Mouse (Mus musculus) lung, adult 2 months (tissue): ENCODE data around the gene Abcb8. TPM values are rescaled to one million over a fixed set of nuclear protein-coding genes. Genes with fewer than 3 reads are reported as not detected.

ENCODE experiments used
- DNase-seq: peaks from one replicate; pipeline ENCODE4 v3.0.0; 2022
- H3K4me1 ChIP-seq: fragments of 200-500 bp; 2 replicates; pipeline ENCODE4 v1.6.1; 2011; ENCODE audit warnings: low read length; ENCODE audit not compliant: control insufficient read depth, insufficient read depth
- H3K4me3 ChIP-seq: fragments of 200-500 bp; replicated peaks from 2 replicates; pipeline ENCODE3; 2011; ENCODE audit warnings: low read depth, mild to moderate bottlenecking, control low read depth, low read length; ENCODE audit errors: extremely low read depth
- CTCF ChIP-seq: fragments of 200-500 bp; IDR thresholded peaks from 2 replicates; pipeline ENCODE4 v1.5.1; 2011; ENCODE audit warnings: mild to moderate bottlenecking, low read length, control low read depth; ENCODE audit not compliant: insufficient read depth
- POLR2A ChIP-seq: fragments of 200-500 bp; IDR thresholded peaks from 2 replicates; pipeline ENCODE4 v1.6.1; 2011; ENCODE audit warnings: low read depth, mild to moderate bottlenecking, control low read depth, low read length, borderline replicate concordance; ENCODE audit errors: extremely low read depth
- WGBS: fragments of 180-500 bp; shearing (Covaris S2); methylation state at CpG from one replicate; pipeline ENCODE4 v1.1.7; 2018; 5-methylcytosine and 5-hydroxymethylcytosine counted together
- polyA plus RNA-seq: library from polyadenylated mRNA; depleted of rRNA; stranded (reverse); fragments of >200 nt; gene quantifications from 2 replicates; pipeline ENCODE4 v1.2.3, GENCODE M21; 2012

Gene Abcb8
- polyA plus RNA-seq, 1 experiment = 38.5 TPM

- DNase-seq = no peak
- peak within 1 kb of the TSS; percentile 44 for H3K4me3 ChIP-seq
- WGBS = 2% methylated on average over 53 of the region's 53 CpGs
- TF ChIP-seq CTCF (no peak), POLR2A (no peak)
- H3K4me1 ChIP-seq = peaks cover 8% of the 10 kb centered on the region
These were observed 42.2 kb upstream of the Abcb8 start, which contains the start of gene Kcnh2 for GRCm38 (mm10) chr5:24351278-24351677. TSS of gene Kcnh2 (minus strand) at chr5:24351604.

GRCm38 (mm10) chr5:24351701-24352171 is 41.7 kb upstream of the Abcb8 start:
- Histone ChIP-seq H3K4me1 (peaks cover 8% of the 10 kb centered on the region), H3K4me3 (peak overlapping the region; percentile 25)
- TF ChIP-seq CTCF = no peak
- WGBS = under 1% methylated on average over 37 of the region's 41 CpGs
- DNase-seq = peak; percentile 54

- WGBS = 10% methylated on average over 24 of the region's 24 CpGs
- no peak for DNase-seq
- no peak overlapping the region for H3K4me3 ChIP-seq
- TF ChIP-seq CTCF = no peak
- no peak for TF ChIP-seq POLR2A
- H3K4me1 ChIP-seq = peaks cover 8% of the 10 kb centered on the region
These were observed 41.1 kb upstream of the Abcb8 start for GRCm38 (mm10) chr5:24352251-24352859.

- Histone ChIP-seq H3K4me1 (peaks cover 8% of the 10 kb centered on the region), H3K4me3 (no peak overlapping the region)
- WGBS = 37% methylated on average over 4 of the region's 4 CpGs
- DNase-seq = no peak
- TF ChIP-seq CTCF = no peak
- TF ChIP-seq POLR2A = no peak
These were observed 40.1 kb upstream of the Abcb8 start for GRCm38 (mm10) chr5:24353327-24353726.

- Histone ChIP-seq H3K4me1 (peaks cover 3% of the 10 kb centered on the region), H3K4me3 (no peak overlapping the region)
- TF ChIP-seq CTCF (no peak), POLR2A (no peak)
- 49% methylated on average over 4 of the region's 4 CpGs for WGBS
- no peak for DNase-seq
These were observed 36.7 kb upstream of the Abcb8 start for GRCm38 (mm10) chr5:24356764-24357163.

GRCm38 (mm10) chr5:24357461-24357860 is 36.0 kb upstream of the Abcb8 start:
- DNase-seq = peak; percentile 55
- Histone ChIP-seq H3K4me3 (no peak overlapping the region), H3K4me1 (no peaks in the 10 kb centered on the region)
- 8% methylated on average over 7 of the region's 7 CpGs for WGBS
- TF ChIP-seq CTCF = peak; percentile 45; the same call in 1 of the 2 replicates
- no peak for TF ChIP-seq POLR2A

- DNase-seq = peak; percentile 79
- under 1% methylated on average over 7 of the region's 7 CpGs for WGBS
- TF ChIP-seq POLR2A (no peak), CTCF (peak; percentile 91)
- Histone ChIP-seq H3K4me3 (no peak overlapping the region), H3K4me1 (no peaks in the 10 kb centered on the region)
These were observed 32.5 kb upstream of the Abcb8 start for GRCm38 (mm10) chr5:24360792-24361454.

- WGBS = 71% methylated on average over 2 of the region's 2 CpGs
- Histone ChIP-seq H3K4me1 (no peaks in the 10 kb centered on the region), H3K4me3 (no peak overlapping the region)
- no peak for TF ChIP-seq CTCF
- DNase-seq = no peak
These were observed 30.0 kb upstream of the Abcb8 start for GRCm38 (mm10) chr5:24363467-24363866.

GRCm38 (mm10) chr5:24364061-24364460 is 29.4 kb upstream of the Abcb8 start:
- Histone ChIP-seq H3K4me3 (no peak overlapping the region), H3K4me1 (no peaks in the 10 kb centered on the region)
- no peak for DNase-seq
- TF ChIP-seq POLR2A = no peak
- TF ChIP-seq CTCF = no peak
- WGBS = 65% methylated on average over 3 of the region's 3 CpGs

- Histone ChIP-seq H3K4me1 (no peaks in the 10 kb centered on the region), H3K4me3 (peak within 1 kb of the TSS; percentile 50)
- 48% methylated on average over 12 of the region's 12 CpGs for WGBS
- TF ChIP-seq POLR2A (peak; percentile 50; the same call in 1 of the 2 replicates), CTCF (no peak)
- DNase-seq = no peak
These were observed 29.0 kb upstream of the Abcb8 start, which contains the start of gene Nos3 for GRCm38 (mm10) chr5:24364508-24364907. TSS of gene Nos3 (plus strand) at chr5:24364810.
